Mouse (Mus musculus) right cerebral cortex, postnatal 25 days (tissue): Measurements from ENCODE around the gene Mak.
"Not testable (repeated sequence)": the region's sequence is repeated elsewhere in the genome, so short reads cannot be mapped to it uniquely, and the experiment has no call there.

Experiments
- DNase-seq: peaks from one replicate; pipeline ENCODE4 v3.0.0; 2022

Gene Mak

GRCm38 (mm10) chr13:41067618-41068017 is 11.9 kb downstream of the Mak start:
- no peak for DNase-seq

GRCm38 (mm10) chr13:41051965-41052364 is 27.5 kb downstream of the Mak start:
- DNase-seq: no peak

- DNase-seq: no peak
Observed at GRCm38 (mm10) chr13:41047280-41047679, 32.2 kb downstream of the Mak start.

- DNase-seq: no peak
Observed at GRCm38 (mm10) chr13:41045901-41046300, 33.6 kb downstream of the Mak start.

- DNase-seq: no peak
Observed at GRCm38 (mm10) chr13:41042511-41042910, 37.0 kb downstream of the Mak start.

GRCm38 (mm10) chr13:41030098-41030497 is 49.4 kb downstream of the Mak start:
- no peak for DNase-seq

- no peak for DNase-seq
Observed at GRCm38 (mm10) chr13:41022099-41022498, 57.4 kb downstream of the Mak start.

- DNase-seq: no peak
Observed at GRCm38 (mm10) chr13:41021607-41022006, 57.9 kb downstream of the Mak start.

GRCm38 (mm10) chr13:41020494-41020893 is 59.0 kb downstream of the Mak start:
- DNase-seq: no peak

- no peak for DNase-seq
Observed at GRCm38 (mm10) chr13:41018756-41019591, 60.5 kb downstream of the Mak start.

- DNase-seq: no peak
Observed at GRCm38 (mm10) chr13:41018236-41018635, 61.3 kb downstream of the Mak start.

GRCm38 (mm10) chr13:41017832-41018231 is 61.7 kb downstream of the Mak start:
- no peak for DNase-seq

- no peak for DNase-seq
Observed at GRCm38 (mm10) chr13:41016797-41017405, 62.6 kb downstream of the Mak start.

GRCm38 (mm10) chr13:41015829-41016634 is 63.5 kb downstream of the Mak start, which contains the start of gene Tmem14c:
TSS of gene Tmem14c (plus strand) at chr13:41016292.
- peak; percentile 94 for DNase-seq

GRCm38 (mm10) chr13:41008946-41009345 is 70.6 kb downstream of the Mak start:
- no peak for DNase-seq

- no peak for DNase-seq
Observed at GRCm38 (mm10) chr13:41008271-41008670, 71.2 kb downstream of the Mak start.

- DNase-seq: no peak
Observed at GRCm38 (mm10) chr13:41006244-41006643, 73.3 kb downstream of the Mak start.

GRCm38 (mm10) chr13:41002001-41002400 is 77.5 kb downstream of the Mak start:
- no peak for DNase-seq

GRCm38 (mm10) chr13:41000926-41001639 is 78.4 kb downstream of the Mak start, which contains the start of gene Pak1ip1:
TSS of gene Pak1ip1 (plus strand) at chr13:41001023.
- peak; percentile 94 for DNase-seq

GRCm38 (mm10) chr13:41000140-41000925 is 79.2 kb downstream of the Mak start:
- DNase-seq: peak; percentile 34

GRCm38 (mm10) chr13:40998537-40998936 is 81.0 kb downstream of the Mak start:
- not testable (repeated sequence) for DNase-seq
